Mouse (Mus musculus): ENCODE measurements at regions not wholly inside any gene's neighbourhood (a gene's known extent, or its start where the extent isn't known, plus 50 kb on each side); places are given as distances from the start of the nearest gene placed in this dataset.
A peak's percentile ranks its signal among the peaks of the same experiment; 100 is the strongest.
"Not testable (repeated sequence)": the region's sequence is repeated elsewhere in the genome, so short reads cannot be mapped to it uniquely, and the experiment has no call there.

DNA sequence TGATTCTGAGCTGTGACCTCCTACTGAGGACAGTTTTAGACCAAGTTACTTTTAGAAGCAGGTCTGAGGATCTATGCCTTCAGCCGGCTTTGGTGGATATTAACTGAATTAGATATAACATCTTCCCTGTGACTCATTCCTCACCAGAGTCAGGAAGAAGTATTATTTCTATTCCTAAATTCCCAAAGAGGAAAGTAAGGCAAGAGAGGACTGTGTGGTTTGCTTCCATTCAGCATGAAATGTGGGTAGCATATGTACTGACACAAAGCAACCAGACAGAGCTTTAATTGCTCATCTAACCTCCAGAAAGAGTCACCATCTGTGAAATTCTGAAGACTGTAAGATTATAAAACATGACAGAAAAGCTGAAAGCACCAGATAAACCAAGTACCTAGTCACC lies 1198.3 kb downstream of the 9330182O14Rik start:
- Histone ChIP-seq H3K36me3 (ENCODE audit: control insufficient read depth, insufficient read depth, low read length) (no peaks in the 10 kb centered on the region), H3K4me3 (replicated peaks; ENCODE audit: low read depth, low read length) (no peak overlapping the region), H3K9me3 (ENCODE audit: control insufficient read depth, low read length) (no peaks in the 10 kb centered on the region), H3K4me1 (ENCODE audit: control insufficient read depth, insufficient read depth, low read length) (no peaks in the 10 kb centered on the region), H3K27me3 (ENCODE audit: control insufficient read depth, insufficient read depth, low read length) (no peaks in the 10 kb centered on the region), H3K9ac (replicated peaks; ENCODE audit: low read length) (no peak overlapping the region), H3K27ac (replicated peaks; ENCODE audit: low read depth, low read length) (no peak overlapping the region), H3K4me2 (ENCODE audit: low read length) (no peak overlapping the region)
- WGBS: 97% methylated on average over 1 of the region's 1 CpGs
- DNase-seq (no peak), ATAC-seq (ENCODE audit: low FRiP score, low TSS enrichment) (no peak)

- no peak for DNase-seq
- no peak overlapping the region for H3K27ac ChIP-seq (replicated peaks; ENCODE audit: low read depth, low read length)
- no peak overlapping the region for H3K4me3 ChIP-seq (replicated peaks; ENCODE audit: low read depth, low read length)
- no peaks in the 10 kb centered on the region for H3K36me3 ChIP-seq (ENCODE audit: control insufficient read depth, insufficient read depth, low read length)
- no peaks in the 10 kb centered on the region for H3K27me3 ChIP-seq (ENCODE audit: control insufficient read depth, insufficient read depth, low read length)
- WGBS: 82% methylated on average over 3 of the region's 3 CpGs
- ATAC-seq (ENCODE audit: low FRiP score, low TSS enrichment): no peak
- H3K4me1 ChIP-seq (ENCODE audit: control insufficient read depth, insufficient read depth, low read length): no peaks in the 10 kb centered on the region
- no peak overlapping the region for H3K4me2 ChIP-seq (ENCODE audit: low read length)
- no peaks in the 10 kb centered on the region for H3K9me3 ChIP-seq (ENCODE audit: control insufficient read depth, low read length)
- no peak overlapping the region for H3K9ac ChIP-seq (replicated peaks; ENCODE audit: low read length)
Observed at GRCm38 (mm10) chr15:41333165-41333564, 1199.0 kb downstream of the 9330182O14Rik start.

DNA sequence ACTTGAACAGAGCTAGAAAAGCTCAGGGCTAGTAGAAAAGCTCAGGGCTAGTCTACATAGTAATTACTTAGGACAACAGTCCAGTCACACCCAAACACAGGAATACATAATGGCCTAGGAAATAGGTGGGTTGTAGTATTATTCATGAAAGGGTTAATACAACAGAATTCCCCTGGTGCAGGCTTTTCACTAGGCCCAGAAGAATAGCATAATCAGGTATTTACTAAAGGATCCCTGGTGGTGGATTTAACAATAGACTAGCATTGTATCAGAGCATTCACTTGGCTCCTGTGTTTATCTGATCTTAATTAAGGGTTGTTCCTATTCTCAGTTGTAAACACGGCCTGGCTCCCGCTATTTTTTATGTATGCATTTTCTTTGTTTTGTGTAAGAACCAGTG lies 1206.5 kb downstream of the 9330182O14Rik start:
- WGBS: 89% methylated on average over 2 of the region's 2 CpGs
- not testable (repeated sequence) for H3K4me3 ChIP-seq (replicated peaks; ENCODE audit: low read depth, low read length); H3K27me3 ChIP-seq (ENCODE audit: control insufficient read depth, insufficient read depth, low read length); DNase-seq; ATAC-seq (ENCODE audit: low FRiP score, low TSS enrichment); H3K4me1 ChIP-seq (ENCODE audit: control insufficient read depth, insufficient read depth, low read length); H3K27ac ChIP-seq (replicated peaks; ENCODE audit: low read depth, low read length); H3K9me3 ChIP-seq (ENCODE audit: control insufficient read depth, low read length); H3K4me2 ChIP-seq (ENCODE audit: low read length); H3K36me3 ChIP-seq (ENCODE audit: control insufficient read depth, insufficient read depth, low read length); H3K9ac ChIP-seq (replicated peaks; ENCODE audit: low read length)

- Histone ChIP-seq H3K4me1 (ENCODE audit: control insufficient read depth, insufficient read depth, low read length) (no peaks in the 10 kb centered on the region), H3K27me3 (ENCODE audit: control insufficient read depth, insufficient read depth, low read length) (no peaks in the 10 kb centered on the region), H3K4me3 (replicated peaks; ENCODE audit: low read depth, low read length) (no peak overlapping the region), H3K9me3 (ENCODE audit: control insufficient read depth, low read length) (no peaks in the 10 kb centered on the region; the same call in 1 of the 2 replicates), H3K27ac (replicated peaks; ENCODE audit: low read depth, low read length) (no peak overlapping the region), H3K4me2 (ENCODE audit: low read length) (no peak overlapping the region), H3K36me3 (ENCODE audit: control insufficient read depth, insufficient read depth, low read length) (no peaks in the 10 kb centered on the region), H3K9ac (replicated peaks; ENCODE audit: low read length) (no peak overlapping the region)
- WGBS: 95% methylated on average over 2 of the region's 2 CpGs
- no peak for ATAC-seq (ENCODE audit: low FRiP score, low TSS enrichment)
- no peak for DNase-seq
Observed at GRCm38 (mm10) chr15:41345554-41345953, 1211.4 kb downstream of the 9330182O14Rik start.

GRCm38 (mm10) chr15:41347221-41347620 lies 1213.1 kb downstream of the 9330182O14Rik start:
- 91% methylated on average over 5 of the region's 5 CpGs for WGBS
- Histone ChIP-seq H3K4me3 (replicated peaks; ENCODE audit: low read depth, low read length) (no peak overlapping the region), H3K4me2 (ENCODE audit: low read length) (no peak overlapping the region), H3K27ac (replicated peaks; ENCODE audit: low read depth, low read length) (no peak overlapping the region), H3K9ac (replicated peaks; ENCODE audit: low read length) (no peak overlapping the region), H3K36me3 (ENCODE audit: control insufficient read depth, insufficient read depth, low read length) (no peaks in the 10 kb centered on the region), H3K4me1 (ENCODE audit: control insufficient read depth, insufficient read depth, low read length) (no peaks in the 10 kb centered on the region), H3K27me3 (ENCODE audit: control insufficient read depth, insufficient read depth, low read length) (no peaks in the 10 kb centered on the region), H3K9me3 (ENCODE audit: control insufficient read depth, low read length) (no peaks in the 10 kb centered on the region)
- no peak for ATAC-seq (ENCODE audit: low FRiP score, low TSS enrichment)
- DNase-seq: no peak

GRCm38 (mm10) chr15:41352129-41352528 lies 1218.0 kb downstream of the 9330182O14Rik start:
- Histone ChIP-seq H3K27ac (replicated peaks; ENCODE audit: low read depth, low read length) (no peak overlapping the region), H3K36me3 (ENCODE audit: control insufficient read depth, insufficient read depth, low read length) (no peaks in the 10 kb centered on the region), H3K9me3 (ENCODE audit: control insufficient read depth, low read length) (no peaks in the 10 kb centered on the region), H3K4me1 (ENCODE audit: control insufficient read depth, insufficient read depth, low read length) (no peaks in the 10 kb centered on the region), H3K4me2 (ENCODE audit: low read length) (no peak overlapping the region), H3K9ac (replicated peaks; ENCODE audit: low read length) (no peak overlapping the region), H3K4me3 (replicated peaks; ENCODE audit: low read depth, low read length) (no peak overlapping the region), H3K27me3 (ENCODE audit: control insufficient read depth, insufficient read depth, low read length) (no peaks in the 10 kb centered on the region)
- WGBS: 28% methylated on average over 1 of the region's 2 CpGs
- no peak for DNase-seq
- no peak for ATAC-seq (ENCODE audit: low FRiP score, low TSS enrichment)

- Histone ChIP-seq H3K4me3 (replicated peaks; ENCODE audit: low read depth, low read length) (no peak overlapping the region), H3K9ac (replicated peaks; ENCODE audit: low read length) (no peak overlapping the region), H3K4me2 (ENCODE audit: low read length) (no peak overlapping the region), H3K27me3 (ENCODE audit: control insufficient read depth, insufficient read depth, low read length) (no peaks in the 10 kb centered on the region), H3K36me3 (ENCODE audit: control insufficient read depth, insufficient read depth, low read length) (no peaks in the 10 kb centered on the region), H3K27ac (replicated peaks; ENCODE audit: low read depth, low read length) (no peak overlapping the region), H3K4me1 (ENCODE audit: control insufficient read depth, insufficient read depth, low read length) (no peaks in the 10 kb centered on the region), H3K9me3 (ENCODE audit: control insufficient read depth, low read length) (no peaks in the 10 kb centered on the region)
- ATAC-seq (ENCODE audit: low FRiP score, low TSS enrichment) (no peak), DNase-seq (no peak)
- WGBS: 84% methylated on average over 4 of the region's 4 CpGs
Observed at GRCm38 (mm10) chr15:41359276-41359675, 1225.1 kb downstream of the 9330182O14Rik start.

- H3K36me3 ChIP-seq (ENCODE audit: control insufficient read depth, insufficient read depth, low read length): no peaks in the 10 kb centered on the region
- 56% methylated on average over 1 of the region's 1 CpGs for WGBS
- DNase-seq (peak; percentile 19), ATAC-seq (ENCODE audit: low FRiP score, low TSS enrichment) (no peak)
- H3K4me1 ChIP-seq (ENCODE audit: control insufficient read depth, insufficient read depth, low read length): no peaks in the 10 kb centered on the region
- H3K9me3 ChIP-seq (ENCODE audit: control insufficient read depth, low read length): no peaks in the 10 kb centered on the region
- H3K4me3 ChIP-seq (replicated peaks; ENCODE audit: low read depth, low read length): no peak overlapping the region
- H3K4me2 ChIP-seq (ENCODE audit: low read length): no peak overlapping the region
- no peak overlapping the region for H3K9ac ChIP-seq (replicated peaks; ENCODE audit: low read length)
- H3K27ac ChIP-seq (replicated peaks; ENCODE audit: low read depth, low read length): no peak overlapping the region
- no peaks in the 10 kb centered on the region for H3K27me3 ChIP-seq (ENCODE audit: control insufficient read depth, insufficient read depth, low read length)
Observed at GRCm38 (mm10) chr15:41374669-41375068, 1240.5 kb downstream of the 9330182O14Rik start.

- H3K27ac ChIP-seq (replicated peaks; ENCODE audit: low read depth, low read length): no peak overlapping the region
- H3K9me3 ChIP-seq (ENCODE audit: control insufficient read depth, low read length): no peaks in the 10 kb centered on the region
- no peak overlapping the region for H3K4me3 ChIP-seq (replicated peaks; ENCODE audit: low read depth, low read length)
- no peaks in the 10 kb centered on the region for H3K27me3 ChIP-seq (ENCODE audit: control insufficient read depth, insufficient read depth, low read length)
- no peaks in the 10 kb centered on the region for H3K36me3 ChIP-seq (ENCODE audit: control insufficient read depth, insufficient read depth, low read length)
- no peak for ATAC-seq (ENCODE audit: low FRiP score, low TSS enrichment)
- H3K4me1 ChIP-seq (ENCODE audit: control insufficient read depth, insufficient read depth, low read length): no peaks in the 10 kb centered on the region
- H3K9ac ChIP-seq (replicated peaks; ENCODE audit: low read length): no peak overlapping the region
- H3K4me2 ChIP-seq (ENCODE audit: low read length): no peak overlapping the region
- DNase-seq: no peak
- WGBS: 92% methylated on average over 4 of the region's 4 CpGs
Observed at GRCm38 (mm10) chr15:41375906-41376305, 1241.7 kb downstream of the 9330182O14Rik start.

Measured in midbrain, embryonic 14.5 days (tissue).